Mouse (Mus musculus): ENCODE data around the gene Lmbrd1. TPM values are rescaled to one million over a fixed set of nuclear protein-coding genes. Genes with fewer than 3 reads are reported as not detected.

Gene Lmbrd1
- polyA plus RNA-seq, 1 experiment from 2014 or later, result 28.9 TPM

Other genes starting within 250 kb of the Lmbrd1 start
- gene Col19a1, start 91.2 kb upstream of the Lmbrd1 start, polyA plus RNA-seq (2016; fragmentation: Nextera tagmentation; extraction: Ambion mirVana), result 0.59 and 0.80 TPM in 2 replicates

All from forebrain, embryonic 12.5 days (tissue).